Mouse (Mus musculus): Measurements from ENCODE around the gene Dnttip1.

GRCm38 (mm10) chr2:164785481-164786387 lies 40.0 kb downstream of the Dnttip1 start, which contains the start of gene Snx21:
- TF ChIP-seq CTCF (IDR thresholded peaks at IDR 0.05; ENCODE audit: low read depth, low read length) = no peak
- no peak for TF ChIP-seq POLR2A (IDR thresholded peaks at IDR 0.05; ENCODE audit: borderline replicate concordance, low read depth, low read length)
